Comparison of ENCODE assay signal across 8 mouse cellular contexts in the genomic region with DNA sequence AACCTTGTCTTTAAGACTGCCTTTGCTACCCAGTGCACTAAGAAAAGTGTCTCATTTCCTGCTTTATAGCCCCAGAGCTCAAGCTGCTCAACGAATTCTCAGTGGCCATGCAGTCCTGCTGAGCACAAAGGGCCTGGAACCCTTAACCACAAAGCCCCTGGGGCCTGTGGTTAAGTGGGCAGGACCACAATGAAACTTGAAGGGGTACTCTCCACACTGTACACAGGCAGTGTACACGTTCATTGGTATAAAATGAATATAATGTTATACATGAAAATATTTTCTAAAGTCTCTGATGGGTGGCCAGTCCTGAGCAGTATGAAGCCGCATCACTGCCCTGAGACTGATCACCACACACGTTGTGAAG. TPM values are rescaled to one million over a fixed set of nuclear protein-coding genes. Genes with fewer than 3 reads are reported as not detected.
DNase-seq lines count a peak whose midpoint lies in the region; ATAC-seq and TF ChIP-seq lines count a peak whose summit lies in the region.

No protein-coding gene starts in this region.

- WGBS in kidney, embryonic 16.5 days: 23% methylated on average over 4 of the region's 4 CpGs
- 27% methylated on average over 4 of the region's 4 CpGs for WGBS in intestine, embryonic 16.5 days
- WGBS in neural tube, embryonic 13.5 days: 19% methylated on average over 4 of the region's 4 CpGs

- H3K9me3 ChIP-seq in kidney, embryonic 16.5 days (ENCODE audit: low read length): no peaks in the 10 kb centered on the region
- H3K9me3 ChIP-seq in intestine, embryonic 16.5 days (ENCODE audit: control insufficient read depth, low read length): no peaks in the 10 kb centered on the region
- no peaks in the 10 kb centered on the region for H3K9me3 ChIP-seq in neural tube, embryonic 13.5 days

- peak overlapping the region; percentile 71; the same call in 1 of the 2 replicates for H3K4me3 ChIP-seq in kidney, embryonic 16.5 days (ENCODE audit: low read length)
- peak overlapping the region; percentile 56; the same call in 1 of the 2 replicates for H3K4me3 ChIP-seq in cortical plate, adult 2 months (ENCODE audit: insufficient read depth, low read length)
- no peak overlapping the region for H3K4me3 ChIP-seq in intestine, embryonic 16.5 days (ENCODE audit: low read length)
- peak overlapping the region; percentile 51; the same call in 1 of the 2 replicates for H3K4me3 ChIP-seq in neural tube, embryonic 13.5 days

- peaks cover 14% of the 10 kb centered on the region for H3K4me1 ChIP-seq in kidney, embryonic 16.5 days (ENCODE audit: insufficient read depth, low read length)
- peaks cover 10% of the 10 kb centered on the region for H3K4me1 ChIP-seq in cortical plate, adult 2 months (ENCODE audit: control insufficient read depth, insufficient read depth, low read length)
- H3K4me1 ChIP-seq in intestine, embryonic 16.5 days (ENCODE audit: control insufficient read depth, insufficient read depth, low read length): peaks cover 15% of the 10 kb centered on the region
- H3K4me1 ChIP-seq in neural tube, embryonic 13.5 days (replicated peaks): peaks cover 32% of the 10 kb centered on the region

- H3K4me2 ChIP-seq in kidney, embryonic 16.5 days (replicated peaks; ENCODE audit: low read depth, low read length): peak overlapping the region; percentile 80; the same call in 1 of the 2 replicates
- no peak overlapping the region for H3K4me2 ChIP-seq in intestine, embryonic 16.5 days (ENCODE audit: low read depth, low read length)
- H3K4me2 ChIP-seq in neural tube, embryonic 13.5 days: peak overlapping the region; percentile 76

- DNase-seq in kidney, postnatal 36 days: no peak
- DNase-seq in urinary bladder, postnatal 25 days (ENCODE audit: low spot score): no peak
- no peak for DNase-seq in adipocyte (ENCODE audit: low spot score)
- DNase-seq in Muller cell, postnatal 12 days (ENCODE audit: inconsistent ontology term): no peak

- peak overlapping the region; percentile 23; the same call in 1 of the 2 replicates for H3K27ac ChIP-seq in kidney, embryonic 16.5 days (ENCODE audit: low read length)
- H3K27ac ChIP-seq in cortical plate, adult 2 months (ENCODE audit: insufficient read depth, low read length): no peak overlapping the region
- no peak overlapping the region; the same call in 1 of the 2 replicates for H3K27ac ChIP-seq in intestine, embryonic 16.5 days (ENCODE audit: low read length)
- H3K27ac ChIP-seq in neural tube, embryonic 13.5 days (replicated peaks): peak overlapping the region; percentile 35; the same call in 1 of the 2 replicates

- no peak for TF ChIP-seq POLR2A in cortical plate, adult 2 months (IDR thresholded peaks at IDR 0.05; ENCODE audit: extremely low read depth, insufficient read depth, low read length)

- no peaks in the 10 kb centered on the region for H3K27me3 ChIP-seq in kidney, embryonic 16.5 days (ENCODE audit: insufficient read depth, low read length)
- no peaks in the 10 kb centered on the region for H3K27me3 ChIP-seq in intestine, embryonic 16.5 days (replicated peaks; ENCODE audit: control insufficient read depth, insufficient read depth, low read length)
- no peaks in the 10 kb centered on the region for H3K27me3 ChIP-seq in neural tube, embryonic 13.5 days

- TF ChIP-seq CTCF in cortical plate, adult 2 months (IDR thresholded peaks at IDR 0.05; ENCODE audit: extremely low read depth, insufficient read depth, low read length): no peak

- no peak overlapping the region for H3K9ac ChIP-seq in kidney, embryonic 16.5 days (replicated peaks; ENCODE audit: low read length)
- peak overlapping the region; percentile 75; the same call in 1 of the 2 replicates for H3K9ac ChIP-seq in intestine, embryonic 16.5 days (ENCODE audit: low read depth, low read length)
- peak overlapping the region; percentile 83; the same call in 1 of the 2 replicates for H3K9ac ChIP-seq in neural tube, embryonic 13.5 days

- no peak for ATAC-seq in kidney, embryonic 16.5 days (ENCODE audit: low FRiP score, low TSS enrichment)
- peak; percentile 62 for ATAC-seq in intestine, embryonic 16.5 days
- ATAC-seq in neural tube, embryonic 13.5 days (ENCODE audit: low read depth): peak; percentile 78

- H3K36me3 ChIP-seq in kidney, embryonic 16.5 days (ENCODE audit: insufficient read depth, low read length): peaks cover 24% of the 10 kb centered on the region
- peaks cover 6% of the 10 kb centered on the region; the same call in 1 of the 2 replicates for H3K36me3 ChIP-seq in intestine, embryonic 16.5 days (ENCODE audit: control insufficient read depth, insufficient read depth, low read length)
- peaks cover 36% of the 10 kb centered on the region for H3K36me3 ChIP-seq in neural tube, embryonic 13.5 days

RNA-seq across cellular contexts. Expression of gene Ppm1f, which starts 0.3 kb away (rescaled TPM):
- polyA plus RNA-seq in kidney, embryonic 16.5 days (2015; fragmentation: Nextera tagmentation; extraction: Ambion mirVana): 37.7 TPM in 2 replicates
- polyA plus RNA-seq in cortical plate, adult 2 months (2012; rRNA removed): 41.7 and 43.9 TPM in 2 replicates
- 15.6 and 16.0 TPM in 2 replicates for polyA plus RNA-seq in intestine, embryonic 16.5 days (2015; fragmentation: Nextera tagmentation; extraction: Ambion mirVana)
- 22.7 and 24.7 TPM in 2 replicates for polyA plus RNA-seq in neural tube, embryonic 13.5 days (2015; fragmentation: Nextera tagmentation; extraction: Ambion mirVana)

RNA-seq across cellular contexts. Expression of gene Vpreb1, which starts 25.4 kb away (rescaled TPM):
- 2.4 and 2.5 TPM in 2 replicates for polyA plus RNA-seq in kidney, embryonic 16.5 days (2015; fragmentation: Nextera tagmentation; extraction: Ambion mirVana)
- 0.38 and 0.47 TPM in 2 replicates for polyA plus RNA-seq in cortical plate, adult 2 months (2012; rRNA removed)
- 1.5 and 1.6 TPM in 2 replicates for polyA plus RNA-seq in intestine, embryonic 16.5 days (2015; fragmentation: Nextera tagmentation; extraction: Ambion mirVana)
- 1.2 and 2.1 TPM in 2 replicates for polyA plus RNA-seq in neural tube, embryonic 13.5 days (2015; fragmentation: Nextera tagmentation; extraction: Ambion mirVana)

RNA-seq across cellular contexts. Expression of gene Top3b, which starts 25.5 kb away (rescaled TPM):
- 73.0 and 77.2 TPM in 2 replicates for polyA plus RNA-seq in kidney, embryonic 16.5 days (2015; fragmentation: Nextera tagmentation; extraction: Ambion mirVana)
- 81.7 and 86.5 TPM in 2 replicates for polyA plus RNA-seq in cortical plate, adult 2 months (2012; rRNA removed)
- 49.2 and 49.8 TPM in 2 replicates for polyA plus RNA-seq in intestine, embryonic 16.5 days (2015; fragmentation: Nextera tagmentation; extraction: Ambion mirVana)
- 65.0 and 66.5 TPM in 2 replicates for polyA plus RNA-seq in neural tube, embryonic 13.5 days (2015; fragmentation: Nextera tagmentation; extraction: Ambion mirVana)

RNA-seq across cellular contexts. Expression of gene Igll1, which starts 32.2 kb away (rescaled TPM):
- polyA plus RNA-seq in kidney, embryonic 16.5 days (2015; fragmentation: Nextera tagmentation; extraction: Ambion mirVana): 0.46 TPM in 1 of 2 replicates, not detected in the other
- not detected in 2 replicates for polyA plus RNA-seq in cortical plate, adult 2 months (2012; rRNA removed)
- 0.27 and 0.49 TPM in 2 replicates for polyA plus RNA-seq in intestine, embryonic 16.5 days (2015; fragmentation: Nextera tagmentation; extraction: Ambion mirVana)
- polyA plus RNA-seq in neural tube, embryonic 13.5 days (2015; fragmentation: Nextera tagmentation; extraction: Ambion mirVana): 0.22 TPM in 1 of 2 replicates, not detected in the other

Comparison
In these comparisons a context has a peak if more than half of its experiments do, and no peak if none do; other contexts are left out.
1. H3K27ac ChIP-seq: peak in kidney, embryonic 16.5 days (single experiment) and neural tube, embryonic 13.5 days (single experiment); none in cortical plate, adult 2 months (single experiment) and intestine, embryonic 16.5 days (single experiment).